Mouse (Mus musculus): ENCODE measurements around the gene Galnt2. TPM values are rescaled to one million over a fixed set of nuclear protein-coding genes. Genes with fewer than 3 reads are reported as not detected.

Gene Galnt2
- polyA plus RNA-seq, 1 experiment from 2014 or later = 44.7 TPM

DNA sequence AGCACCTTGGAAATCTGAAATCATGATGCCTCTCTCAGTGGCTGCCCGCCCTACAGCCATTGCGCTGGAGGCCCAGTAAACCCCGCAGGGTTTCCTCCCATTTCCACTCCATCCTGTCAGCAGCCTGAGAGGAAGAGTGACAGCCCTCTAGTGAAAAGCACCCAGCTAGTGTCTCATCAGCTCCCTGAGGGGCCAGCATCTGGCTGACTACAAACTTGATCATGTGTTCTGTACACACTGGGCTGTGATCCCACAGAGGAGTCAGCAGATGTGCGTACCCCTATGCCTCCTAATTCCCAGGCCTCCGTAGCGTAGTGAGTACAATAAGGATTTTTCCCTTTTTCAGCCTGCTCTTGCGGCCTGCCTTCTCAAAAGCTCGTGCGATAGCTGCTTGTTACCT, 25.6 kb downstream of the Galnt2 start:
- Histone ChIP-seq H3K9ac (no peak overlapping the region), H3K4me2 (peak overlapping the region; percentile 44), H3K9me3 (replicated peaks) (no peaks in the 10 kb centered on the region), H3K27ac (peak overlapping the region; percentile 82), H3K4me3 (no peak overlapping the region), H3K36me3 (no peaks in the 10 kb centered on the region), H3K4me1 (replicated peaks) (peaks cover 70% of the 10 kb centered on the region), H3K27me3 (no peaks in the 10 kb centered on the region)
- WGBS = 30% methylated on average over 9 of the region's 9 CpGs
- ATAC-seq (replicated peaks; ENCODE audit: insufficient number of reproducible peaks, insufficient read depth, low FRiP score, low read depth) = peak; percentile 50

DNA sequence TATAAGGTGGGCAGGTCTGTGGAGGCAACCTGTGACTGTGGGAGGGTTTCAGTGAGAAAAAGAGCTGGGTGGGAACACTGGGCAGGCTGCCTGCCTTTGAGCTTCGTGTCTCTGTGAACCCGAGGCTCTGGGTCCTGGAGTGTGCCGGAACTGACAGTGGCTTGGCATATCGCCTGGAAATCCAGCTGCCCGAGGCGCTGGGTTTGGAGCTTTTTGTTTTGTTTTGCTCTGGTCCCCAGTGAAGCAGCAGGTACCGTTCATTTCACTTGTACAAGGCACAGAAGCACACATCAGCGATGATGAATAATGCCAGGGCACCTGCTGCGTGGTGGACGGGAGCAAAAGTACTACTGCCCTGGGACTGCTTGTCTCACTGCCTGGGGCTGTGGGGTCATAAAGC, 26.2 kb downstream of the Galnt2 start:
- Histone ChIP-seq H3K36me3 (no peaks in the 10 kb centered on the region), H3K9me3 (replicated peaks) (no peaks in the 10 kb centered on the region), H3K27ac (peak overlapping the region; percentile 82), H3K4me3 (no peak overlapping the region), H3K27me3 (no peaks in the 10 kb centered on the region), H3K4me2 (peak overlapping the region; percentile 44), H3K4me1 (replicated peaks) (peaks cover 70% of the 10 kb centered on the region), H3K9ac (0 out of 2 replicates have a peak overlapping the region, but pooled peaks have one; percentile 4)
- peak; percentile 56 for ATAC-seq (replicated peaks; ENCODE audit: insufficient number of reproducible peaks, insufficient read depth, low FRiP score, low read depth)
- 20% methylated on average over 10 of the region's 10 CpGs for WGBS

DNA sequence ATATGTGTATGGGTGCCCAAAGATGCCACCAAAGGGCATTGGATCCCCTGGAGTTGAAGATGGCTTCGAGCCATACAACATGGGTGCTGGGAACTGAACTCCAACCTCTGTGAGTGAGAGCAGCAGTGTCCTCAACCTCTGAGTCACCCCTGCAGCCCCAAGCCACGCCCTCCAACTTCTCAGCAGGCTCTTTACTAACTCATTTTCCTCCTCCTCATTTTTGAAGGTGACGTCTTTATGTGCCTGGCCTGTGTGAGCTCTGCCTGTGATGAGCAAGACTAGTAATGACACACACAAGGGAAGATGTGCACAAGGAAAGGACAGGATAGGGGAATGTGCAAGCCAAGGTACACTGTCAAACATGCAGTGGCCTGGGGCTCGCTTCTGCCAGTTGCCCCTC, 28.0 kb downstream of the Galnt2 start:
- H3K9me3 ChIP-seq (replicated peaks) = no peaks in the 10 kb centered on the region
- no peaks in the 10 kb centered on the region for H3K27me3 ChIP-seq
- H3K4me2 ChIP-seq = no peak overlapping the region
- H3K9ac ChIP-seq = no peak overlapping the region
- WGBS = 90% methylated on average over 4 of the region's 4 CpGs
- H3K36me3 ChIP-seq = no peaks in the 10 kb centered on the region
- no peak for ATAC-seq (replicated peaks; ENCODE audit: insufficient number of reproducible peaks, insufficient read depth, low FRiP score, low read depth)
- H3K27ac ChIP-seq = no peak overlapping the region
- H3K4me1 ChIP-seq (replicated peaks) = peaks cover 72% of the 10 kb centered on the region
- no peak overlapping the region for H3K4me3 ChIP-seq

DNA sequence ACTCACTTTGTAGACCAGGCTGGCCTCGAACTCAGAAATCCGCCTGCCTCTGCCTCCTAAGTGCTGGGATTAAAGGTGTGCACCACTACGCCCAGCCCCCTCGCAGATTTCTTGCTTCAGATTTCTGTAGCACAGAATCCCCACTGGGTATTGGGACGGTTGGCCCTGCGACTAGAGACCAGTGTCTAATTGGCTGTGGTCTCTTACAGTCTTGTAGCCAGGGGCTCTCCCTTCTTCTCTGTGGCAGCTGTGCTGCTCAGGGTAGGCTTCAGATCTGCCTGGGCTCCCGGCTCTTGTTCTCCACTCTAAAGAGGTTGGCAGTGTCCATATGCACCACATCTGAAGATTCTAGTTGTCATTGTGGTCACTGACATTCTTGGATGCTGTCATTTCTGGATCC, 28.7 kb downstream of the Galnt2 start:
- Histone ChIP-seq H3K9me3 (replicated peaks) (no peaks in the 10 kb centered on the region), H3K4me3 (no peak overlapping the region), H3K27ac (no peak overlapping the region), H3K4me1 (replicated peaks) (peaks cover 80% of the 10 kb centered on the region), H3K9ac (no peak overlapping the region), H3K4me2 (no peak overlapping the region), H3K36me3 (no peaks in the 10 kb centered on the region), H3K27me3 (no peaks in the 10 kb centered on the region)
- no peak for ATAC-seq (replicated peaks; ENCODE audit: insufficient number of reproducible peaks, insufficient read depth, low FRiP score, low read depth)
- WGBS = 84% methylated on average over 7 of the region's 7 CpGs

DNA sequence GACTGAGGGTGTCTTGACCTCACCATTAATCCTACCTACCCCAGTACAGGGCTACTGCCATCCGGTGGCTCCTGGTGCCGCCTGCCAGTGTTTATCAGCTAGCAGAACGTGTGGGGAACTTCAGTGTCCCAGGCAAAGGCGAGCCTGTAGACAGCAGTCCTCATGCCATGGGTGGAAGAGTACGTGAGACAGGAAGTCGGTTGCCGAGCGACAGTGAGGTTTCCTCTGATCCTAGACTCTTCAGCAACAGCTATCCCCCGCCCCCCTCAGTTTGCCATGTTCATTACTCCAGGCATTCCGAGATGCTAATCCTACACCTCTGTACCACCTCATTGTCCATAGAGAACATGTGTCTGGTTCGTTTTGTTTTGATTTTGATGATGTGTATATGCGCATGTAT, 29.2 kb downstream of the Galnt2 start:
- H3K4me3 ChIP-seq = no peak overlapping the region
- ATAC-seq (replicated peaks; ENCODE audit: insufficient number of reproducible peaks, insufficient read depth, low FRiP score, low read depth) = 0 out of 2 replicates have a peak, but pooled peaks have one; percentile 7

DNA sequence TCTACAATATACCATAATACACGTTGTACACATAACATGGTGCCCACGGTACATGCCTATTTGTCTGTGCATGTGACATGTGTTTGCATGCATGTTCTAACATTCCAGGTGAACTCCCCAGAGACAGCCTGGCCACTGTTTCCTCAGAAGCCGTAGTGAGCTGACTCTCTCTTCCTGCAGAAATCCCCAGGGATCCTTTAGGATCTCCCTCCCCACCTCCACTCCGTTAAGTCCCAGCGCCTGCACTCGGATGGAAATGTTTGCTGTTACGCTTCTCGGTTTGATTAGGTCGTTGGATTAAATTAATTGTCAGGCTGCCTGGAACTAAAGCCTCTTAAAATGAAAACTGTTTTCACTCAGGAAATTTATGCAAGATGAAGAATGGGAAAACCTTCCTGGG, 31.9 kb downstream of the Galnt2 start:
- WGBS = 71% methylated on average over 9 of the region's 9 CpGs
- Histone ChIP-seq H3K4me3 (no peak overlapping the region), H3K27me3 (no peaks in the 10 kb centered on the region), H3K4me2 (no peak overlapping the region), H3K36me3 (no peaks in the 10 kb centered on the region), H3K9ac (no peak overlapping the region), H3K9me3 (replicated peaks) (no peaks in the 10 kb centered on the region), H3K27ac (no peak overlapping the region), H3K4me1 (replicated peaks) (peaks cover 62% of the 10 kb centered on the region)
- ATAC-seq (replicated peaks; ENCODE audit: insufficient number of reproducible peaks, insufficient read depth, low FRiP score, low read depth) = no peak

More for the DNA sequence above, 29.2 kb downstream of the Galnt2 start:
- peaks cover 80% of the 10 kb centered on the region for H3K4me1 ChIP-seq (replicated peaks)
- H3K9ac ChIP-seq = no peak overlapping the region
- no peaks in the 10 kb centered on the region for H3K36me3 ChIP-seq
- H3K27ac ChIP-seq = no peak overlapping the region
- WGBS = 46% methylated on average over 12 of the region's 12 CpGs
- no peaks in the 10 kb centered on the region for H3K9me3 ChIP-seq (replicated peaks)
- H3K4me2 ChIP-seq = no peak overlapping the region
- H3K27me3 ChIP-seq = no peaks in the 10 kb centered on the region

DNA sequence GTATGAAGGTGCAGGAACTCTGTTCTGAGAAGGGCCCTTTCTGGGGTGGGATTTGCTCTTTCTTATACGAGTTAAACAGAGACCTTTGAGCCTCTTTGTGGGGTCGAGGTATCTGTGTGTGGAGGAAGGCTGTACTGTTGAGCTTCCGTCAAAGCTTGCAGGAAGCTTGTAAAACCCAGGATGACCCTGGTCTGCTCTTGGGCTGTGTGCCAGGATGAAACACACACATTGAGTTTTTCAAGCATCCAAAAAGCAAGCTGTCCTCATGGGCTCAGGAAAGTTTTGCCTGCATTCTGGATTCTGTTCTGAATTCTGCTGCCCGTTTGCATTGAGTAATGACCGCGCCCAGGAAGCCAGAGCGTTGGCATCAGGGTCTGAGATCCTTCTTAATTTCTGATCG, 32.8 kb downstream of the Galnt2 start:
- Histone ChIP-seq H3K4me1 (replicated peaks) (peaks cover 52% of the 10 kb centered on the region), H3K36me3 (no peaks in the 10 kb centered on the region), H3K27me3 (no peaks in the 10 kb centered on the region), H3K27ac (no peak overlapping the region), H3K9ac (no peak overlapping the region), H3K4me2 (no peak overlapping the region), H3K9me3 (replicated peaks) (no peaks in the 10 kb centered on the region), H3K4me3 (no peak overlapping the region)
- ATAC-seq (replicated peaks; ENCODE audit: insufficient number of reproducible peaks, insufficient read depth, low FRiP score, low read depth) = no peak
- 67% methylated on average over 8 of the region's 8 CpGs for WGBS

DNA sequence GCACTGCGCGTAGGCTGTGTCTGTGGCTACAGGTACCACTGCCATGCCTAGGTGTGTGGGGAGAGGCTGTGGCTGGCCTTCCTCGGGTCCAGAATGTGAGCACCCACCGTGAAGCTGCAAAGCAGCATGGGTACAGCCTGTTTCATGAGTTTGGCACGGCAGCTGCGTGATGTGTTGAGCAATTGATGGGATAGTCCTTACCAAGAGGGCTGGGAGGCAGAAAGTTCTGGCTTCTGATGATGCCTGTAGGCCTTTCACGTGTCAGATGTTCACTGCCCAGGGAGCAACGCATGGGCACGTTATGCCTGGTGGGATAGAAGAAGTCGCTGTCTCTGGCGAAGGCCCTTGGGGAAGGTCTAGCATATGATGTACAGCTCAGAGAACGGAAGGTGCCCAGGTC, 33.5 kb downstream of the Galnt2 start:
- H3K27ac ChIP-seq = no peak overlapping the region
- peaks cover 49% of the 10 kb centered on the region for H3K4me1 ChIP-seq (replicated peaks)
- no peak overlapping the region for H3K9ac ChIP-seq
- no peaks in the 10 kb centered on the region for H3K36me3 ChIP-seq
- H3K4me2 ChIP-seq = no peak overlapping the region
- H3K9me3 ChIP-seq (replicated peaks) = no peaks in the 10 kb centered on the region
- H3K4me3 ChIP-seq = no peak overlapping the region
- ATAC-seq (replicated peaks; ENCODE audit: insufficient number of reproducible peaks, insufficient read depth, low FRiP score, low read depth) = no peak
- 89% methylated on average over 12 of the region's 12 CpGs for WGBS
- H3K27me3 ChIP-seq = no peaks in the 10 kb centered on the region

DNA sequence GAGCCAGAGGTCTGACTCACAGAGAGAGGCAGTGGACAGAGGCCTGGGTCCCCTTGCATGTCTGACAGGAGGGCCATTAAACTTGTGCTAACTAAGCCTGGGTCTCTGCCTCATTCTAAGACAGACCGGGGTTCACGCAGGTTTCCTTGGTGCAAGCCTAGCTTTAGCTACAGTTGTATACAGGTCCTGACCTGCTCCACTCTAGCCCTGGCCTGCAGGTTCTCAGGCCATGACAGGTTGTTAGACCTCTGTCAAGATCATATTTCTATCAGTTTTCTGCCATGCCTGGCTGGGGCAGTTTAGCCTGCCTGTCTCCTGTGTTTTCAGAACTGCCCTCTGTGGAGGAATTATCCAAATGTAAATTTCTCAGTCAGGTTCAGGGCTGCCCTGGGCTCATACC, 33.9 kb downstream of the Galnt2 start:
- H3K4me1 ChIP-seq (replicated peaks) = peaks cover 51% of the 10 kb centered on the region

DNA sequence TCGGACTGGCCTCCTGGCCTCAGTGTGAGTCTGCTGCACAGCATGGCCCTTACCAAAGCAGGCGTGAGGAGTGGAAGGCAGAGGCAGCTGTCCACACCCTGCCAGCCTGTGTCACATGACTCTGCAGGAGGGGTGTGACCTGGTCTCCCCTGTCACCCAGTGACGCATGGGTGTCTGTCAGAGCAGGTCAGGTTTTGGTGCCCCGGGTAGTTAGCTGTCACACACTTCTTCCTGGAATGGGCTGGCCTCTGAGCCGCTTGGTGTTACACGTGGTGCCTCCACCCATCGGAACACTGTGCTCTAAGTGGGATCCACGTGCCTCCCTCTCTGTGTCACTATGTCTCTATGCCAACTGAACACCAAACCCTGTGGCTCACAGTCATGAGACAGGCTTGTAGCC, 34.6 kb downstream of the Galnt2 start:
- Histone ChIP-seq H3K36me3 (no peaks in the 10 kb centered on the region), H3K4me2 (no peak overlapping the region), H3K4me1 (replicated peaks) (peaks cover 51% of the 10 kb centered on the region), H3K4me3 (no peak overlapping the region), H3K27me3 (no peaks in the 10 kb centered on the region), H3K9ac (no peak overlapping the region), H3K9me3 (replicated peaks) (no peaks in the 10 kb centered on the region), H3K27ac (peak overlapping the region; percentile 15; the same call in 1 of the 2 replicates)
- 42% methylated on average over 8 of the region's 8 CpGs for WGBS
- ATAC-seq (replicated peaks; ENCODE audit: insufficient number of reproducible peaks, insufficient read depth, low FRiP score, low read depth) = peak; percentile 82

More for the DNA sequence above, 33.9 kb downstream of the Galnt2 start:
- Histone ChIP-seq H3K36me3 (no peaks in the 10 kb centered on the region), H3K9me3 (replicated peaks) (no peaks in the 10 kb centered on the region), H3K4me3 (no peak overlapping the region), H3K9ac (no peak overlapping the region), H3K27me3 (no peaks in the 10 kb centered on the region), H3K4me2 (no peak overlapping the region), H3K27ac (no peak overlapping the region)
- WGBS = 82% methylated on average over 2 of the region's 2 CpGs
- ATAC-seq (replicated peaks; ENCODE audit: insufficient number of reproducible peaks, insufficient read depth, low FRiP score, low read depth) = no peak

DNA sequence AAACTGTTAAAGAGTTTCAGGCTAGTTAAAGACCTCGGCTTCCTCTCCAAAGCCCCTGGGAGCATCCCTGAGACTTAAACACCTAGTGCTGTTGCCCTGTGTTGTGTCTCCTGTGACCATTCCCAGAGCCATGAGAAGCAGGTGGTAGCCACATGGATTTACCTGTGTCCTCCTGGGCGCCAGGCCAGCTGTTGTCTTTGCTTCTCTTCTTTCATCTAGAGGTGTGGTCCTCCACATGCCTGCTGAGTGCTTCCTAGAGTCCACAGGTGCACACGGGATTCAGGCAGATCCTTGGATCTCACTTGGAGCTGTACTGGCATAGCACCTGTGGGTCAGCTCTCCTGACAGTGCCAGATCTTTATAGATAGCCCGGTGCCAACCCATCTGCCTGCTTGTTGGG, 36.0 kb downstream of the Galnt2 start:
- no peaks in the 10 kb centered on the region for H3K9me3 ChIP-seq (replicated peaks)
- no peak overlapping the region for H3K4me3 ChIP-seq
- peaks cover 53% of the 10 kb centered on the region for H3K4me1 ChIP-seq (replicated peaks)
- no peak for ATAC-seq (replicated peaks; ENCODE audit: insufficient number of reproducible peaks, insufficient read depth, low FRiP score, low read depth)
- H3K27me3 ChIP-seq = no peaks in the 10 kb centered on the region
- WGBS = 83% methylated on average over 4 of the region's 4 CpGs
- no peaks in the 10 kb centered on the region for H3K36me3 ChIP-seq
- no peak overlapping the region for H3K4me2 ChIP-seq
- H3K27ac ChIP-seq = no peak overlapping the region
- H3K9ac ChIP-seq = no peak overlapping the region

DNA sequence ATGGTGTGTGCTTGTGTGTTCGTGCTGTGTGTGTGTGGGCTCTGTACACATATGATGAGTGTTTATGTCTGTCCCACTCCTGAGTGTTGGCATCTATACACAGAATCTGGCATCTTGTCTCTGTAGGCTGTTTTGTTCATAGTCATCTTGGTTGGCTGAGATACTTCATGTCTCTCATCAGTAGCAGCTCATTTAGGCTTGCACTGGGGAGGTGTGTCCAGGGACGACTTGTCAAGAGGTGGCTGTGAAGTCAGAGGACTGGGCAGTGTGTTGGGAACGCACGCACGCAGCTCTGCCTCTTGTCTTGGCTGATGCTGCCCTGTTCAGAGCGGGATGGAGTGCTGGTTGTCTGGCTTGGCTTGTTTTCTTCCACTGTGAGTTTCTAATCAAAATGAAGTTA, 39.3 kb downstream of the Galnt2 start:
- WGBS = 45% methylated on average over 6 of the region's 6 CpGs
- Histone ChIP-seq H3K4me2 (no peak overlapping the region), H3K27me3 (no peaks in the 10 kb centered on the region), H3K4me1 (replicated peaks) (peaks cover 37% of the 10 kb centered on the region), H3K36me3 (no peaks in the 10 kb centered on the region), H3K9ac (no peak overlapping the region), H3K4me3 (no peak overlapping the region), H3K27ac (peak overlapping the region; percentile 37), H3K9me3 (replicated peaks) (no peaks in the 10 kb centered on the region)
- ATAC-seq (replicated peaks; ENCODE audit: insufficient number of reproducible peaks, insufficient read depth, low FRiP score, low read depth) = peak; percentile 58; the same call in 1 of the 2 replicates
